Mouse (Mus musculus): ENCODE measurements around the gene Cacng1. TPM values are rescaled to one million over a fixed set of nuclear protein-coding genes. Genes with fewer than 3 reads are reported as not detected.

Gene Cacng1
- polyA plus RNA-seq, 1 experiment from 2014 or later = 1.6 TPM

DNA sequence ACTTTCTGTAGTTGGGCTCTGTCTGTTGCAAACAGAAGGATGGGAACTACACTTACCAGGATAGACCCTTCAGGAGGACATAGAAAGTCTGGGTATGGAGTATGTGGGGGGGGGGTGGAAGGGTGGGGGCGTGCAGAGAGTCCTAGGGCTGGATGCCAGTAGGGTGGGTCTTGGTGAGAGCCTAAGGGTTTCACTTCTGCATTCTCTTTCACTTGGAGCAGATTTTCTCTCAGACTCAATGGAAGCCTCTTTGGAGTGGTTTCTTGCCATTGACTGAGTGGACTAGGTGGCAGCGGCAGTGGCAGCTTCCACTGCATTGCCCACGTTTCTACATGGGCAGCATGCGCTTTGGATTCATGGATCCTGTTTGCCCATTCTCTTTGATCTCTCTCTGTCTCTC, 16.4 kb downstream of the Cacng1 start:
- Histone ChIP-seq H3K36me3 (ENCODE audit: insufficient read depth, low read length) (no peaks in the 10 kb centered on the region), H3K9ac (replicated peaks; ENCODE audit: low read depth) (no peak overlapping the region), H3K4me3 (ENCODE audit: low read depth, low read length) (no peak overlapping the region), H3K4me1 (ENCODE audit: insufficient read depth, low read depth, low read length) (peaks cover 4% of the 10 kb centered on the region; the same call in 1 of the 2 replicates), H3K9me3 (ENCODE audit: low read length) (no peaks in the 10 kb centered on the region), H3K27me3 (replicated peaks; ENCODE audit: insufficient read depth, low read length) (no peaks in the 10 kb centered on the region), H3K27ac (ENCODE audit: low read length) (no peak overlapping the region), H3K4me2 (replicated peaks; ENCODE audit: low read depth, low read length) (no peak overlapping the region)
- DNase-seq (ENCODE audit: low spot score) (no peak), ATAC-seq (no peak)
- TF ChIP-seq CTCF (IDR thresholded peaks at IDR 0.05) = no peak
- TF ChIP-seq EP300 (IDR thresholded peaks at IDR 0.05) = no peak
- WGBS = 84% methylated on average over 4 of the region's 4 CpGs

DNA sequence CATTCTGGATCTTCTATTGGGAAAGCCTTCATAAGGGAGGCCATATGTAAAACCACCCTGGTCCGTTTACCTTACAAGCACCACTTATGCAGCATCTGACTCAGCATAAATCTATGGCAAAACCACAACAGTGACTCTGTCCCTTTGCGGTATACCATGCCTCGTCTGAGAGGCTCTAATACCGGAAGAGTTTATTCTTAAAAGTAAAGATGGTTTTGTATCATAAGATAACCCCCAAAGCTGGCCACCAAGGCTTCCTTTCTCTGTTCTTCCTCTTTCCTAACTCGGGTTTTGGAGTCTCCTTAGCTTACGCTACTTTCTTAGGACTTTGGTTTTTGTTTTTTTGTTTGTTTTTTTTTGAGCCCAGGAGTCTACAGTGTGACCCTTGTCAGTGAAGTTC, 23.0 kb downstream of the Cacng1 start:
- Histone ChIP-seq H3K27me3 (replicated peaks; ENCODE audit: insufficient read depth, low read length) (no peaks in the 10 kb centered on the region), H3K9me3 (ENCODE audit: low read length) (no peaks in the 10 kb centered on the region), H3K36me3 (ENCODE audit: insufficient read depth, low read length) (0 out of 2 replicates have a peak, but pooled peaks cover 2% of the 10 kb centered on the region), H3K4me3 (ENCODE audit: low read depth, low read length) (no peak overlapping the region), H3K4me1 (ENCODE audit: insufficient read depth, low read depth, low read length) (no peaks in the 10 kb centered on the region), H3K4me2 (replicated peaks; ENCODE audit: low read depth, low read length) (no peak overlapping the region), H3K9ac (replicated peaks; ENCODE audit: low read depth) (no peak overlapping the region), H3K27ac (ENCODE audit: low read length) (no peak overlapping the region)
- DNase-seq (ENCODE audit: low spot score) = no peak
- 68% methylated on average over 6 of the region's 6 CpGs for WGBS
- ATAC-seq = no peak
- TF ChIP-seq CTCF (IDR thresholded peaks at IDR 0.05) = no peak
- TF ChIP-seq EP300 (IDR thresholded peaks at IDR 0.05) = no peak

DNA sequence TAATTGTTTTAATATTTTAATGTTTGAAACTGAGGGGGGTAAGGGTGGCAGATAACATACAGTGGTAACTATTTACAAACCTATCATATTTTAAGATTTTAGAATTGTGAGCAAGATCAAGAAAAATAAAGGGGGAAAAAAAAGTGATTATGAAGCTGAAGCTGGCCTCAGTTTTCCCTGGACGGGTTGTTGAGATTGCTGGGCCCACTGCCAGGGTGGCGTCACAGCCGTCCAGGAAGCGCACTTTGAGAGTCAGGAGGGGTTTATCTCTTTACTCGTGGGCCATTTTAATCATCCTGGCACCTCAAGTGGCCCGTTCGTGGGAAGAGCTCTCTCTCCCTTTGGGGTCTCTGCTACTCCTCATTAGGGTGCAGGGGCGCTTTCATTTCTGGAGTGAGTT, 24.8 kb downstream of the Cacng1 start:
- Histone ChIP-seq H3K27ac (ENCODE audit: low read length) (no peak overlapping the region), H3K9me3 (ENCODE audit: low read length) (no peaks in the 10 kb centered on the region), H3K9ac (replicated peaks; ENCODE audit: low read depth) (no peak overlapping the region), H3K4me3 (ENCODE audit: low read depth, low read length) (no peak overlapping the region), H3K4me2 (replicated peaks; ENCODE audit: low read depth, low read length) (no peak overlapping the region), H3K36me3 (ENCODE audit: insufficient read depth, low read length) (peaks cover 12% of the 10 kb centered on the region; the same call in 1 of the 2 replicates), H3K4me1 (ENCODE audit: insufficient read depth, low read depth, low read length) (no peaks in the 10 kb centered on the region), H3K27me3 (replicated peaks; ENCODE audit: insufficient read depth, low read length) (no peaks in the 10 kb centered on the region)
- ATAC-seq (no peak), DNase-seq (ENCODE audit: low spot score) (no peak)
- TF ChIP-seq EP300 (IDR thresholded peaks at IDR 0.05) (no peak), CTCF (IDR thresholded peaks at IDR 0.05) (no peak)
- 26% methylated on average over 8 of the region's 8 CpGs for WGBS

DNA sequence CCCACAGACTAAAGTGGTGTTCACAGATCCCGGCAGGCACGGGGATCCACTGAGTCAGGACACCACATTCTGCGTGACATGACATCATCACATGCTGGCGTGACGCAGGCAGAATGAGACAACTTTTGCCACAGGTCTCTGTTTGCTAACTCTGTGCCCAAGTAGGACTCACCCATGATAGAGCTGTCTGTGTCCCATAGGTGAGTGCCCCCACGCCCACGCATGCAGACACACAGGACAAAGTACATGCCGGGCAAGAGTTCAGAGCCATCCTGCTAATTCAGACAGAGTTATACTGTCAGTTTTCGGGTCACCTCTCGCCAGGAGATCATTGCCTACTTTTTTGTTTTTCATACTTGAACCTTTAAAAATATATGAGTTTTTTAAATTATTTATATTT, 27.8 kb downstream of the Cacng1 start:
- Histone ChIP-seq H3K36me3 (ENCODE audit: insufficient read depth, low read length) (peaks cover 30% of the 10 kb centered on the region; the same call in 1 of the 2 replicates), H3K9me3 (ENCODE audit: low read length) (no peaks in the 10 kb centered on the region), H3K4me1 (ENCODE audit: insufficient read depth, low read depth, low read length) (no peaks in the 10 kb centered on the region), H3K27me3 (replicated peaks; ENCODE audit: insufficient read depth, low read length) (no peaks in the 10 kb centered on the region), H3K4me3 (ENCODE audit: low read depth, low read length) (no peak overlapping the region), H3K4me2 (replicated peaks; ENCODE audit: low read depth, low read length) (no peak overlapping the region), H3K27ac (ENCODE audit: low read length) (no peak overlapping the region), H3K9ac (replicated peaks; ENCODE audit: low read depth) (no peak overlapping the region)
- no peak for DNase-seq (ENCODE audit: low spot score)
- 94% methylated on average over 10 of the region's 10 CpGs for WGBS
- TF ChIP-seq EP300 (IDR thresholded peaks at IDR 0.05) = no peak
- no peak for TF ChIP-seq CTCF (IDR thresholded peaks at IDR 0.05)
- no peak for ATAC-seq

DNA sequence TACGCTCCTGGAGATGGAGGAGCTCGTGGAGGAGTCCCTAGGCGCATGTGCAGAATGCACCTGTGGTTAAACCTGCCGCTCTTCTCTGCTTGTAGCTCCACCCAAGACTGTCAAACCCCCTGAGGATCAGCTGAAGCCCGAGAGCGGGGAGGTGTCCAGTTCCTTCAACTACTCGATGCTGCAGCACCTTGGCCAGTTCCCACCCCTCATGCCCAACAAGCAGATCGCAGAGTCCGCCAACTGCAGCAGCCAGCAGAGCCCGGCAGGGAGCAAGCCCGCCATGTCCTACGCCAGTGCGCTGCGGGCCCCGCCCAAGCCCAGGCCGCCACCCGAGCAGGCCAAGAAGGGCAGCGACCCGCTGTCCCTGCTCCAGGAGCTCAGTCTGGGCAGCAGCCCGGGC, 30.0 kb downstream of the Cacng1 start:
- WGBS = 92% methylated on average over 20 of the region's 20 CpGs
- no peak overlapping the region for H3K27ac ChIP-seq (ENCODE audit: low read length)
- no peaks in the 10 kb centered on the region for H3K4me1 ChIP-seq (ENCODE audit: insufficient read depth, low read depth, low read length)
- TF ChIP-seq EP300 (IDR thresholded peaks at IDR 0.05) (no peak), CTCF (IDR thresholded peaks at IDR 0.05) (no peak)
- H3K36me3 ChIP-seq (ENCODE audit: insufficient read depth, low read length) = peaks cover 30% of the 10 kb centered on the region; the same call in 1 of the 2 replicates
- H3K4me3 ChIP-seq (ENCODE audit: low read depth, low read length) = no peak overlapping the region
- no peaks in the 10 kb centered on the region for H3K9me3 ChIP-seq (ENCODE audit: low read length)
- no peaks in the 10 kb centered on the region for H3K27me3 ChIP-seq (replicated peaks; ENCODE audit: insufficient read depth, low read length)
- ATAC-seq (no peak), DNase-seq (ENCODE audit: low spot score) (no peak)
- no peak overlapping the region for H3K9ac ChIP-seq (replicated peaks; ENCODE audit: low read depth)
- no peak overlapping the region for H3K4me2 ChIP-seq (replicated peaks; ENCODE audit: low read depth, low read length)

DNA sequence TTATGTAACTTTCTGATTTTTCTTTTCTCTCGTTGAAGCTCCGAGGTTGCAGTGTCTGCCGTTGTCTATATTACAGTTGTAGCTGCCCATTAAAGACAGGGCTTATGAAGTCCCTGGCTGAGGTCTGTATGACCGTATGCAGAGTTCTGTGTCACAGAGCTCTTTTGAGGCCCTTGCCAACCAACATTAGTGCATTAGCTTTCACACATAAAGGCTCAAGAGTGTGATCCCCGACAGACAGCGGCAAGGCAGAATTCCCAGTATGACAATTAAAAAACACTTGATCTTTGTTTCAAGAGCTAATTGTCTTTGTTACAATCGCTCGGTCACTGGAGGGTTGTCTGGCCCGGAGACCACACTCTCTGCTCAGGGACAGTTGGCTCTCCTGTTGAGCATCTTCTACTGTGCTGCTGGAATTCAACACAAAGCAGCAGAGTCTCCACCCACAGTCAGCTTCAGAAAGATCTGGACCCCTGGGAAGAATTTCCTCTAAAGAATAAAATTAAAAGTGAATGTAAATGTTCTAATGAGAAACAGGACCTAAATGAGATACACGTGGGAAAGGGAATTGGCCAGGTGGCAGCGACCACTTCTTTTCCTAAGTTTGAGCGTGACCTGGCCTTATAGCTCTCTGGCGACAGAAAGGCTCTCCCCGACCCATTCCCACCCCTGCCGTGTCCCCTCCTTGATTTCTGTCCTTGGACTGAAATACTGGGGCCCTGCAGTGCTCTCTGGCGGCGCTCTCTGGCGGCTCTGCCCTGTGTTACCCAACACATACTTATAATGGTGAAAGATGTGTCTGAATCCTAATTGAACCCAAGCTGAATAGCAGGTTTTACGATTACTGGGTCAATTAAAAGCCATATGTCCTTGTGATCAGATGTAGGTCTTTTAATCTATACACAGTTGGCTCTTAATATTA, 32.5 kb downstream of the Cacng1 start:
- Histone ChIP-seq H3K9me3 (ENCODE audit: low read length) (no peaks in the 10 kb centered on the region), H3K27ac (ENCODE audit: low read length) (no peak overlapping the region), H3K4me3 (ENCODE audit: low read depth, low read length) (no peak overlapping the region), H3K9ac (replicated peaks; ENCODE audit: low read depth) (no peak overlapping the region), H3K4me2 (replicated peaks; ENCODE audit: low read depth, low read length) (no peak overlapping the region), H3K36me3 (ENCODE audit: insufficient read depth, low read length) (peaks cover 32% of the 10 kb centered on the region; the same call in 1 of the 2 replicates), H3K27me3 (replicated peaks; ENCODE audit: insufficient read depth, low read length) (no peaks in the 10 kb centered on the region), H3K4me1 (ENCODE audit: insufficient read depth, low read depth, low read length) (no peaks in the 10 kb centered on the region)
- TF ChIP-seq EP300 (IDR thresholded peaks at IDR 0.05) (no peak), CTCF (IDR thresholded peaks at IDR 0.05) (peak; percentile 14; the same call in 1 of the 2 replicates)
- DNase-seq (ENCODE audit: low spot score) = no peak
- WGBS = 84% methylated on average over 19 of the region's 19 CpGs
- no peak for ATAC-seq

Measured in lung, postnatal 0 days (tissue).